Mouse (Mus musculus) intestine, embryonic 16.5 days (tissue): ENCODE data around the gene Rev1. TPM values are rescaled to one million over a fixed set of nuclear protein-coding genes. Genes with fewer than 3 reads are reported as not detected.
A peak's percentile ranks its signal among the peaks of the same experiment; 100 is the strongest.

Source experiments
- ATAC-seq: fragments of 200-750 bp; cut with Nextera tagmentation; 2 replicates; pipeline ENCODE4 v1.8.0; 2017; ENCODE audit warnings: moderate TSS enrichment, moderate library complexity
- H3K27ac ChIP-seq: fragments of 300-500 bp; sonication (generic); 2 replicates; pipeline ENCODE4 v1.5.1; 2014; ENCODE audit warnings: mild to moderate bottlenecking, low read length
- H3K27me3 ChIP-seq: fragments of 300-500 bp; sonication (generic); replicated peaks from 2 replicates; pipeline ENCODE4 v1.6.1; 2014; ENCODE audit warnings: low read length, control low read depth, mixed read lengths; ENCODE audit not compliant: control insufficient read depth, insufficient read depth
- H3K36me3 ChIP-seq: fragments of 300-500 bp; sonication (generic); 2 replicates; pipeline ENCODE4 v1.6.1; 2014; ENCODE audit warnings: low read length, control low read depth; ENCODE audit not compliant: control insufficient read depth, insufficient read depth
- H3K4me1 ChIP-seq: fragments of 300-500 bp; sonication (generic); 2 replicates; pipeline ENCODE4 v1.6.1; 2014; ENCODE audit warnings: low read length, control low read depth, mixed read lengths; ENCODE audit not compliant: control insufficient read depth, insufficient read depth
- H3K4me2 ChIP-seq: fragments of 300-500 bp; sonication (generic); 2 replicates; pipeline ENCODE4 v1.6.1; 2014; ENCODE audit warnings: low read depth, low read length, control low read depth
- H3K4me3 ChIP-seq: fragments of 300-500 bp; sonication (generic); 2 replicates; pipeline ENCODE4 v1.5.1; 2014; ENCODE audit warnings: mild to moderate bottlenecking, low read length
- H3K9ac ChIP-seq: fragments of 300-500 bp; sonication (generic); 2 replicates; pipeline ENCODE4 v1.6.1; 2014; ENCODE audit warnings: low read depth, low read length
- H3K9me3 ChIP-seq: fragments of 300-500 bp; sonication (generic); 2 replicates; pipeline ENCODE4 v1.6.1; 2016; ENCODE audit warnings: low read length, control low read depth; ENCODE audit not compliant: control insufficient read depth
- WGBS: fragments of 180-500 bp; shearing (Covaris S2); extraction: QIAGEN DNeasy Blood & Tissue Kit; methylation state at CpG from one replicate; pipeline ENCODE4 v1.1.7; 2014; 5-methylcytosine and 5-hydroxymethylcytosine counted together
- polyA plus RNA-seq: library from polyadenylated mRNA; unstranded; fragments of >200 nt; fragmentation: Nextera tagmentation; extraction: Ambion mirVana; gene quantifications from 2 replicates; pipeline ENCODE4 v1.2.1, GENCODE M21; 2015

Gene Rev1
- polyA plus RNA-seq, 1 experiment from 2014 or later, result 16.6 TPM

- Histone ChIP-seq H3K4me1 (no peaks in the 10 kb centered on the region), H3K36me3 (peaks cover 15% of the 10 kb centered on the region), H3K27ac (no peak overlapping the region), H3K9me3 (no peaks in the 10 kb centered on the region), H3K9ac (no peak overlapping the region), H3K4me2 (no peak overlapping the region), H3K27me3 (no peaks in the 10 kb centered on the region), H3K4me3 (no peak overlapping the region)
- WGBS, result 90% methylated on average over 3 of the region's 3 CpGs
- ATAC-seq, result no peak
Observed at GRCm38 (mm10) chr1:38048121-38048520, 81.5 kb downstream of the Rev1 start.

DNA sequence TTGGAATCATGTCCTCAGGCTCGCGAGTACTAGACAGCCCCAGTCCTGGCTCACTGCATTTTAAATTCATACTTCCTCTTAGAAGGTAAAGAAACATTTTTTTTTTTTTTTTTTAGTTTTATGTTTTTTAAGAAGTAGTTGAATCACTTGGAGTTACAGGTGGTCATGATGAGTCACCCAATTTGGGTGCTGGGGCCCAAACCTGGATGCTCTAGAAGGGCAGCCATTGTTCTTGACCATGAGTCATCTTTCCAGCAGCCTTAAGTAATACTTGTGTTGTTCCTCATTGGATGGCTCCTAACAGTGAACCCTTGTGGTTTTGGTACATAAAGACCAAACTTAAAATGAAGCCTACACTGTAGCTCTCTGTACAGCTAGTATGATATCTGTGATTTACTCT is 90.7 kb downstream of the Rev1 start:
- Histone ChIP-seq H3K9me3 (no peaks in the 10 kb centered on the region), H3K27ac (no peak overlapping the region), H3K36me3 (peaks cover 18% of the 10 kb centered on the region), H3K4me1 (no peaks in the 10 kb centered on the region), H3K4me3 (no peak overlapping the region), H3K4me2 (no peak overlapping the region), H3K9ac (no peak overlapping the region), H3K27me3 (no peaks in the 10 kb centered on the region)
- 96% methylated on average over 2 of the region's 2 CpGs for WGBS
- ATAC-seq, result no peak

- Histone ChIP-seq H3K9me3 (no peaks in the 10 kb centered on the region), H3K27me3 (no peaks in the 10 kb centered on the region), H3K36me3 (peaks cover 21% of the 10 kb centered on the region), H3K9ac (no peak overlapping the region), H3K4me1 (no peaks in the 10 kb centered on the region), H3K27ac (no peak overlapping the region), H3K4me2 (no peak overlapping the region), H3K4me3 (no peak overlapping the region)
- ATAC-seq, result no peak
- WGBS, result 94% methylated on average over 5 of the region's 5 CpGs
Observed at GRCm38 (mm10) chr1:38037375-38037774, 92.2 kb downstream of the Rev1 start.

DNA sequence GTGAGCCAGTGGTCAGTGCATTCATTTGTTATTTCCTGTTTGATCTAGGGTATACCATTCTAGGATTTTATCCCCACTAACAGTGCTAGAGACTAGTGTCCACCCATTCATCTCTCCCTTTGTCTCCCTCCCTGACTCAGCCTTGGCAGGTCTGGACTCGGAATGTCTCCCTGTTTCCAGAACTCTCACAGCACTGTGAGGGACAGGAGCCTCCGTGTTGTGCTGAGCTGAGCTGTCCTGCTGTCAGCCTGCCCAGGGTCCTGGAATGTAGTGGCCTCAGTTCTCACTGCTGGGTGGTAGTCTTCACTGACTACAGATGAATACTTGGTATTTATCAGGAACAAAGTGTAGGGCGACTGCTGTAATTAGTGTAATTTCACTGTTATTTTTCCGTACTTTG is 94.1 kb downstream of the Rev1 start:
- no peak overlapping the region for H3K4me3 ChIP-seq
- H3K9me3 ChIP-seq, result no peaks in the 10 kb centered on the region
- no peak for ATAC-seq
- H3K36me3 ChIP-seq, result peaks cover 21% of the 10 kb centered on the region
- WGBS, result 93% methylated on average over 4 of the region's 4 CpGs
- H3K4me1 ChIP-seq, result no peaks in the 10 kb centered on the region
- H3K27ac ChIP-seq, result no peak overlapping the region
- no peak overlapping the region for H3K9ac ChIP-seq
- no peaks in the 10 kb centered on the region for H3K27me3 ChIP-seq
- no peak overlapping the region for H3K4me2 ChIP-seq

DNA sequence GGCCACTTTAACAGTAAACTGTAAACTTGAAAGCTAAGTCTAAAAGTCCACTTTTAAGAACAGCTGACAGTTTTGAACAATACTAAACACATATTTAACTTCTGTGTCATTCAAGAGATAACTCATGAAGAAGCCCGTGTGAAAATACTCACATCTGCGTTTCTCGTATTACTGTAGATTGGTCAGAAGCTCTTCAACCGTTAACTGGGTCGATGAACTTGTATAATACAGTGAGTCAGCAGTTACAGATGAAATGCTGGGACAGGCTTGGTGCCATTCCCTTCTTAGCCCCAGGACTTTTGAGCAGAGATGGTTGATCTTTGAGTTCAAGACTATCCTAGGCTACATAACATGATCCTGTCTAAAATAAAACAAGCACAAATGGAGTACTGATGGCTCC is 98.2 kb downstream of the Rev1 start:
- Histone ChIP-seq H3K4me3 (no peak overlapping the region), H3K9me3 (no peaks in the 10 kb centered on the region), H3K4me2 (no peak overlapping the region), H3K4me1 (no peaks in the 10 kb centered on the region), H3K9ac (no peak overlapping the region), H3K36me3 (peaks cover 10% of the 10 kb centered on the region), H3K27me3 (no peaks in the 10 kb centered on the region), H3K27ac (no peak overlapping the region)
- WGBS, result 88% methylated on average over 5 of the region's 5 CpGs
- no peak for ATAC-seq

- H3K27me3 ChIP-seq, result no peaks in the 10 kb centered on the region
- H3K27ac ChIP-seq, result no peak overlapping the region
- no peaks in the 10 kb centered on the region for H3K9me3 ChIP-seq
- H3K9ac ChIP-seq, result no peak overlapping the region
- no peak overlapping the region for H3K4me2 ChIP-seq
- no peak for ATAC-seq
- H3K4me1 ChIP-seq, result no peaks in the 10 kb centered on the region
- 91% methylated on average over 7 of the region's 7 CpGs for WGBS
- H3K36me3 ChIP-seq, result peaks cover 3% of the 10 kb centered on the region; the same call in 1 of the 2 replicates
- no peak overlapping the region for H3K4me3 ChIP-seq
Observed at GRCm38 (mm10) chr1:38027301-38027700, 102.3 kb downstream of the Rev1 start.

DNA sequence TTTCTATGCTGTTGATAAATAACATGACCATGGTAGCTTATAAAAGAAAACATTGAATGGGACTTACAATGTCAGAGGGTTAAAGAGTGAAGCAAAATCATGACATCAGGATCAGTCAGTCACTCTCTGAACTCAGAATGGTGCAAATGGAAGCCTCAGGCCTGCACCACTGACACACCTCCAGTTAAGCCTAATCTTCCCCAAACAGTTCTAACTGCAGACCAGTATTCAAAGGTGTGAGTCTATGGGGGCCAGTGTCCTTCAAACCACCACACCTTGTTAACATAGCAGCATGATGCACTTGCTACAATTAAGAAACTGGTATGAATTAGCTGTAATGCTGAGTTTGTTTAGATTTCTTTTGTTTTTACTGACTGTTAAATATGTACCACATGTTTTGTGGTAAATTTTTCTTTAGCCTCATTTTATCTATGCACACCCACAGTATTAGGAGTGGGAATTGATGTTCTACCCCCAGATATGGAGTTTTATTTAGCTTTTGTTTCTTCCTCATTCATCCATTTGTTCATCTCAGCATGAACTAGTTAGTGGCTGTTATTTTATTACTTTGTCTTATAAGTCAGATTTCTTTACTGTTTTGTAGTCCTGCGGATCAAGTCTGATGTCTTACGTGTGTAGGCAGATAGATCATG is 114.9 kb downstream of the Rev1 start:
- WGBS, result 94% methylated on average over 2 of the region's 2 CpGs

GRCm38 (mm10) chr1:38012509-38012908 is 117.1 kb downstream of the Rev1 start:
- Histone ChIP-seq H3K9ac (no peak overlapping the region), H3K27me3 (no peaks in the 10 kb centered on the region), H3K4me2 (no peak overlapping the region), H3K27ac (no peak overlapping the region), H3K4me1 (no peaks in the 10 kb centered on the region; the same call in 1 of the 2 replicates), H3K36me3 (no peaks in the 10 kb centered on the region), H3K4me3 (no peak overlapping the region), H3K9me3 (no peaks in the 10 kb centered on the region)
- ATAC-seq, result no peak

More for the DNA sequence above, 114.9 kb downstream of the Rev1 start:
- no peak for ATAC-seq
- Histone ChIP-seq H3K4me3 (no peak overlapping the region), H3K4me2 (no peak overlapping the region), H3K27me3 (no peaks in the 10 kb centered on the region), H3K9me3 (no peaks in the 10 kb centered on the region), H3K4me1 (no peaks in the 10 kb centered on the region; the same call in 1 of the 2 replicates), H3K9ac (no peak overlapping the region), H3K36me3 (peaks cover 3% of the 10 kb centered on the region; the same call in 1 of the 2 replicates), H3K27ac (no peak overlapping the region)

GRCm38 (mm10) chr1:38012104-38012503 is 117.5 kb downstream of the Rev1 start:
- Histone ChIP-seq H3K4me3 (no peak overlapping the region), H3K36me3 (no peaks in the 10 kb centered on the region), H3K9ac (no peak overlapping the region), H3K27ac (no peak overlapping the region), H3K27me3 (no peaks in the 10 kb centered on the region), H3K4me1 (no peaks in the 10 kb centered on the region; the same call in 1 of the 2 replicates), H3K9me3 (no peaks in the 10 kb centered on the region), H3K4me2 (no peak overlapping the region)
- no peak for ATAC-seq
- WGBS, result 89% methylated on average over 3 of the region's 3 CpGs

DNA sequence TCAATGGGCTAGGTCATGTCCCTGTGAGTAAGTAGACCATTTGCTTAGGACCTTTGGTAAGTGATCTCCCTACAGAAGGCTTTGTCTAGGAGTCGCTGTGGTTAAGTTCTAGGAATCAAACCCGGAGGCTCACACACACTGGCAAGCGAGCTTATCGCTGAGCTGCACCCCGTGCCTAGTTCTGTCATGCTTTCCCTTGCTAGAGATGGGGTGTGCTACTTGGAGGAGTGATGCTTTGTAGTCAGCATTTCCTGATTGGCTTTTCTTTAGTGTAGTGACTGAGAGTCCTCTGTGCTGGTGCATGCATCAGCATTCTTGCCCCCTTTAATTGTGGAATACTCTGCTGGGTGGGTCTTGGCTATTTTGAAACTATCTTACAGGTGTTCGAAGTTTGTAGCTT is 118.0 kb downstream of the Rev1 start:
- no peak overlapping the region for H3K9ac ChIP-seq
- peak; percentile 69; the same call in 1 of the 2 replicates for ATAC-seq
- WGBS, result 78% methylated on average over 6 of the region's 6 CpGs

More for the DNA sequence above, 118.0 kb downstream of the Rev1 start:
- no peaks in the 10 kb centered on the region; the same call in 1 of the 2 replicates for H3K4me1 ChIP-seq
- no peak overlapping the region for H3K4me2 ChIP-seq
- H3K27ac ChIP-seq, result no peak overlapping the region
- H3K27me3 ChIP-seq, result no peaks in the 10 kb centered on the region
- H3K4me3 ChIP-seq, result no peak overlapping the region
- H3K9me3 ChIP-seq, result no peaks in the 10 kb centered on the region
- no peaks in the 10 kb centered on the region for H3K36me3 ChIP-seq
